Mouse (Mus musculus) CD8-positive naive resting alpha-beta T cell, adult 2 months (primary cell): ENCODE measurements around the gene Cyp26b1.
"Not testable (repeated sequence)": the region's sequence is repeated elsewhere in the genome, so short reads cannot be mapped to it uniquely, and the experiment has no call there.

Experiments used
- DNase-seq, 2 experiments: peaks; one replicate each; pipeline ENCODE4 v3.0.0; 2022; ENCODE audit warnings: low read depth in 2 of 2, low spot score in 2 of 2

Cyp26b1 gene

GRCm38 (mm10) chr6:84593693-84594092 is at the start of gene Cyp26b1:
TSS of gene Cyp26b1 (minus strand) at chr6:84593908.
- no peak for DNase-seq

GRCm38 (mm10) chr6:84641062-84641431 is 47.3 kb upstream of the Cyp26b1 start:
- no peak for DNase-seq

GRCm38 (mm10) chr6:84640324-84641061 is 46.8 kb upstream of the Cyp26b1 start:
- no peak for DNase-seq

GRCm38 (mm10) chr6:84638206-84638605 is 44.5 kb upstream of the Cyp26b1 start:
- no peak for DNase-seq

GRCm38 (mm10) chr6:84631588-84631987 is 37.9 kb upstream of the Cyp26b1 start:
- DNase-seq: no peak

- DNase-seq: no peak
These were observed 36.6 kb upstream of the Cyp26b1 start for GRCm38 (mm10) chr6:84630276-84630675.

GRCm38 (mm10) chr6:84628831-84629230 is 35.1 kb upstream of the Cyp26b1 start:
- no peak for DNase-seq

- DNase-seq: no peak
These were observed 32.7 kb upstream of the Cyp26b1 start for GRCm38 (mm10) chr6:84626398-84626797.

- no peak for DNase-seq
These were observed 25.5 kb upstream of the Cyp26b1 start for GRCm38 (mm10) chr6:84619166-84619565.

GRCm38 (mm10) chr6:84617051-84617450 is 23.3 kb upstream of the Cyp26b1 start:
- peak; percentile 66 to 69 for DNase-seq

GRCm38 (mm10) chr6:84616586-84616985 is 22.9 kb upstream of the Cyp26b1 start:
- DNase-seq: no peak

- no peak for DNase-seq
These were observed 19.9 kb upstream of the Cyp26b1 start for GRCm38 (mm10) chr6:84613561-84613960.

GRCm38 (mm10) chr6:84601136-84601889 is 7.6 kb upstream of the Cyp26b1 start:
- no peak for DNase-seq

GRCm38 (mm10) chr6:84599296-84599695 is 5.6 kb upstream of the Cyp26b1 start:
- not testable (repeated sequence) for DNase-seq

GRCm38 (mm10) chr6:84598725-84599124 is 5.0 kb upstream of the Cyp26b1 start:
- no peak for DNase-seq

GRCm38 (mm10) chr6:84594626-84595025 is 918 bp upstream of the Cyp26b1 start:
- no peak for DNase-seq

- DNase-seq: no peak
These were observed 2.6 kb downstream of the Cyp26b1 start for GRCm38 (mm10) chr6:84590961-84591745.

GRCm38 (mm10) chr6:84589742-84590686 is 3.7 kb downstream of the Cyp26b1 start:
- peak; percentile 48 to 58 for DNase-seq

- no peak for DNase-seq
These were observed 4.6 kb downstream of the Cyp26b1 start for GRCm38 (mm10) chr6:84588895-84589652.
